Mouse (Mus musculus): ENCODE measurements at regions not wholly inside any gene's neighbourhood (a gene's known extent, or its start where the extent isn't known, plus 50 kb on each side); places are given as distances from the start of the nearest gene placed in this dataset.

GRCm38 (mm10) chr14:73445508-73446256 is 60.6 kb upstream of the Itm2b start:
- no peak for TF ChIP-seq POLR2A (IDR thresholded peaks at IDR 0.05; ENCODE audit: insufficient read depth, low read depth, low read length)
- no peak for TF ChIP-seq CTCF (IDR thresholded peaks at IDR 0.05)

Measured in heart, adult 2 months (tissue).